Mouse (Mus musculus): ENCODE results near the gene Homez. TPM values are rescaled to one million over a fixed set of nuclear protein-coding genes. Genes with fewer than 3 reads are reported as not detected.

The Homez gene
- total RNA-seq, 1 experiment: 2.5 TPM

GRCm38 (mm10) chr14:54885309-54885708 is 14.5 kb upstream of the Homez start:
- H3K9ac ChIP-seq (ENCODE audit: insufficient read depth, low read depth, low read length, poor library complexity, severe bottlenecking): no peak overlapping the region
- H3K27ac ChIP-seq (ENCODE audit: insufficient read depth, low read depth, low read length, poor library complexity, severe bottlenecking): no peak overlapping the region
- H3K4me3 ChIP-seq (ENCODE audit: insufficient read depth in 1 of 2, low read depth in 1 of 2, low read length in 2 of 2, poor library complexity in 1 of 2, severe bottlenecking in 1 of 2): no peak overlapping the region
- no peak for DNase-seq (ENCODE audit: low read depth, low spot score)
- H3K36me3 ChIP-seq (ENCODE audit: control insufficient read depth, insufficient read depth, low read length, poor library complexity, severe bottlenecking): no peaks in the 10 kb centered on the region
- in situ Hi-C loops (cut with MboI; ENCODE audit: low sequenced_read_pairs in 2 of 2, unreplicated experiment in 2 of 2): no loop called here
- TF ChIP-seq CHD2 (IDR thresholded peaks at IDR 0.05; ENCODE audit: low read depth, low read length) (no peak), HCFC1 (IDR thresholded peaks at IDR 0.05; ENCODE audit: borderline replicate concordance, insufficient read depth, low read length) (no peak), MAFK (IDR thresholded peaks at IDR 0.05; ENCODE audit: insufficient read depth, low read depth, low read length) (no peak), ZNF384 (IDR thresholded peaks at IDR 0.05; ENCODE audit: low read depth, low read length) (no peak), ZC3H11A (IDR thresholded peaks at IDR 0.05; ENCODE audit: borderline replicate concordance, low read depth, low read length) (no peak)
- no peaks in the 10 kb centered on the region for H3K9me3 ChIP-seq (ENCODE audit: control insufficient read depth, insufficient read depth, low read depth, low read length)
- H3K4me1 ChIP-seq (ENCODE audit: control insufficient read depth in 2 of 2, insufficient read depth in 2 of 2, low read length in 2 of 2, poor library complexity in 1 of 2): peaks cover 4 to 12% of the 10 kb centered on the region in 2 experiments; a peak in 1 of 4 replicates

- TF ChIP-seq ZC3H11A (IDR thresholded peaks at IDR 0.05; ENCODE audit: borderline replicate concordance, low read depth, low read length) (no peak), ZNF384 (IDR thresholded peaks at IDR 0.05; ENCODE audit: low read depth, low read length) (no peak), MAFK (IDR thresholded peaks at IDR 0.05; ENCODE audit: insufficient read depth, low read depth, low read length) (no peak), CHD2 (IDR thresholded peaks at IDR 0.05; ENCODE audit: low read depth, low read length) (no peak), HCFC1 (IDR thresholded peaks at IDR 0.05; ENCODE audit: borderline replicate concordance, insufficient read depth, low read length) (no peak)
- Histone ChIP-seq H3K9me3 (ENCODE audit: control insufficient read depth, insufficient read depth, low read depth, low read length) (no peaks in the 10 kb centered on the region), H3K27ac (ENCODE audit: insufficient read depth, low read depth, low read length, poor library complexity, severe bottlenecking) (no peak overlapping the region), H3K9ac (ENCODE audit: insufficient read depth, low read depth, low read length, poor library complexity, severe bottlenecking) (peak overlapping the region; percentile 84), H3K4me1 (ENCODE audit: control insufficient read depth in 2 of 2, insufficient read depth in 2 of 2, low read length in 2 of 2, poor library complexity in 1 of 2) (peaks cover 4 to 12% of the 10 kb centered on the region in 2 experiments; a peak in 1 of 4 replicates), H3K36me3 (ENCODE audit: control insufficient read depth, insufficient read depth, low read length, poor library complexity, severe bottlenecking) (no peaks in the 10 kb centered on the region), H3K4me3 (ENCODE audit: insufficient read depth in 1 of 2, low read depth in 1 of 2, low read length in 2 of 2, poor library complexity in 1 of 2, severe bottlenecking in 1 of 2) (peak overlapping the region; percentile 78 to 83)
- in situ Hi-C loops (cut with MboI; ENCODE audit: low sequenced_read_pairs in 2 of 2, unreplicated experiment in 2 of 2): no loop called here
- DNase-seq (ENCODE audit: low read depth, low spot score): no peak
Measured at GRCm38 (mm10) chr14:54884022-54884712, 13.4 kb upstream of the Homez start.

- in situ Hi-C loops (cut with MboI; ENCODE audit: low sequenced_read_pairs in 2 of 2, unreplicated experiment in 2 of 2): no loop called here
- Histone ChIP-seq H3K4me3 (ENCODE audit: insufficient read depth in 1 of 2, low read depth in 1 of 2, low read length in 2 of 2, poor library complexity in 1 of 2, severe bottlenecking in 1 of 2) (peak within 1 kb of the TSS; percentile 78 to 83), H3K27ac (ENCODE audit: insufficient read depth, low read depth, low read length, poor library complexity, severe bottlenecking) (peak within 1 kb of the TSS; percentile 52; the same call in 1 of the 2 replicates), H3K4me1 (ENCODE audit: control insufficient read depth in 2 of 2, insufficient read depth in 2 of 2, low read length in 2 of 2, poor library complexity in 1 of 2) (peaks cover 4 to 12% of the 10 kb centered on the region in 2 experiments; a peak in 1 of 4 replicates), H3K36me3 (ENCODE audit: control insufficient read depth, insufficient read depth, low read length, poor library complexity, severe bottlenecking) (no peaks in the 10 kb centered on the region), H3K9me3 (ENCODE audit: control insufficient read depth, insufficient read depth, low read depth, low read length) (no peaks in the 10 kb centered on the region), H3K9ac (ENCODE audit: insufficient read depth, low read depth, low read length, poor library complexity, severe bottlenecking) (peak within 1 kb of the TSS; percentile 84)
- DNase-seq (ENCODE audit: low read depth, low spot score): peak; percentile 82
- 0 out of 2 replicates have a peak, but pooled peaks have one; percentile 42 for TF ChIP-seq HCFC1 (IDR thresholded peaks at IDR 0.05; ENCODE audit: borderline replicate concordance, insufficient read depth, low read length)
- TF ChIP-seq ZC3H11A (IDR thresholded peaks at IDR 0.05; ENCODE audit: borderline replicate concordance, low read depth, low read length): no peak
Measured at GRCm38 (mm10) chr14:54883154-54884021, 12.6 kb upstream of the Homez start, which contains the start of the genes Bcl2l2 and Gm20521. TSS of gene Bcl2l2 (plus strand) at chr14:54883377. TSS of gene Gm20521 (plus strand) at chr14:54883441.

GRCm38 (mm10) chr14:54877048-54877715 is 6.4 kb upstream of the Homez start, which contains the start of gene Ppp1r3e:
TSS of gene Ppp1r3e (minus strand) at chr14:54877550.
- H3K36me3 ChIP-seq (ENCODE audit: control insufficient read depth, insufficient read depth, low read length, poor library complexity, severe bottlenecking): no peaks in the 10 kb centered on the region
- H3K4me1 ChIP-seq (ENCODE audit: control insufficient read depth in 2 of 2, insufficient read depth in 2 of 2, low read length in 2 of 2, poor library complexity in 1 of 2): peaks cover 0 to 3% of the 10 kb centered on the region in 2 experiments; a peak in 2 of 4 replicates
- H3K9ac ChIP-seq (ENCODE audit: insufficient read depth, low read depth, low read length, poor library complexity, severe bottlenecking): peak within 1 kb of the TSS; percentile 93
- in situ Hi-C loops (cut with MboI; ENCODE audit: low sequenced_read_pairs in 2 of 2, unreplicated experiment in 2 of 2): no loop called here
- TF ChIP-seq HCFC1 (IDR thresholded peaks at IDR 0.05; ENCODE audit: borderline replicate concordance, insufficient read depth, low read length): no peak
- no peak for TF ChIP-seq MAFK (IDR thresholded peaks at IDR 0.05; ENCODE audit: insufficient read depth, low read depth, low read length)
- no peak for TF ChIP-seq ZNF384 (IDR thresholded peaks at IDR 0.05; ENCODE audit: low read depth, low read length)
- TF ChIP-seq ZC3H11A (IDR thresholded peaks at IDR 0.05; ENCODE audit: borderline replicate concordance, low read depth, low read length): no peak
- no peak for TF ChIP-seq CHD2 (IDR thresholded peaks at IDR 0.05; ENCODE audit: low read depth, low read length)
- H3K4me3 ChIP-seq (ENCODE audit: insufficient read depth in 1 of 2, low read depth in 1 of 2, low read length in 2 of 2, poor library complexity in 1 of 2, severe bottlenecking in 1 of 2): peak within 1 kb of the TSS; percentile 95 to 97
- DNase-seq (ENCODE audit: low read depth, low spot score): no peak
- 0 out of 2 replicates have a peak within 1 kb of the TSS, but pooled peaks have one; percentile 33 for H3K27ac ChIP-seq (ENCODE audit: insufficient read depth, low read depth, low read length, poor library complexity, severe bottlenecking)
- H3K9me3 ChIP-seq (ENCODE audit: control insufficient read depth, insufficient read depth, low read depth, low read length): no peaks in the 10 kb centered on the region

All from ES-E14 (cell line).